Mouse (Mus musculus) thymus, postnatal 36 days (tissue): Measurements from ENCODE around the gene Mitf.

ENCODE experiments used
- DNase-seq, 2 experiments: peaks; one replicate each; pipeline ENCODE4 v3.0.0; 2022; ENCODE audit warnings: mixed read lengths in 2 of 2

The Mitf gene

DNA sequence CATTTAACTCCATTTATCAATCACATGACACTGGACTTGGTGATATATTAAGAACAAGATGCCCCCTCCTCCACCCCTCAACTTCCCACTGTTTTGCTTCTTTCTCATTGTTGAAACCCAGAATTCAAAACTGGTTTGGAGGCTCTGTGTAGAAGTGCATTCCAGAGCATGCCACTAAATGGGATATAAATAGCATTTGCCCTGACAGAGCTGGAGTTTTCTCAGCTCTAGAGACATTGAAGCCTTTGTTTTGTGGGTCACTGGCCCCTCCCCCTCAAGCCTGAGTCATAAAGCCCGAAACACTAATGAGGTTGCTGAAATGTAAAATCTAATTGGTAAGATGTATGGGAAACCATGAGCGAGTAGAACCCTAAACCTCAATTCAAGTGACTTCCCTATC is 76.6 kb downstream of the Mitf start:
- DNase-seq = no peak

DNA sequence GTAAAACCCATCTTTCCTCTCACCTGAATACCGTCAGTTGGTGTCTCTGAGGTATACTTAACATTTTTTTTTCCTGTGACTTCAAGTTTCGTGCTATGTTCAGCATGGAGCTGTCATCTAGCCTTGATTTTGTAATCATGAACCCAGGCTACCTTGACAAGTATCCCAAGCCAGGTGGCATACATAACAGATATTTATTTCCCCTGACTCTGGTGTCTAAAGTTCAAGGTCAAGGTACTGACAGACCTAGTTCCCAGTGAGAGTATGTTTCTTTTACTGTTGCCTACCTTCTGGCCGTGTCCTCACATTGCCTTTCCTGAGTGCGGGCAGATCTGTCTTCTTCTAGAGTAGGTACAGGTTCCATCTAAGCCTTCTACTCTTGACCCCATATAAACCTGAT is 78.1 kb downstream of the Mitf start:
- DNase-seq = no peak

DNA sequence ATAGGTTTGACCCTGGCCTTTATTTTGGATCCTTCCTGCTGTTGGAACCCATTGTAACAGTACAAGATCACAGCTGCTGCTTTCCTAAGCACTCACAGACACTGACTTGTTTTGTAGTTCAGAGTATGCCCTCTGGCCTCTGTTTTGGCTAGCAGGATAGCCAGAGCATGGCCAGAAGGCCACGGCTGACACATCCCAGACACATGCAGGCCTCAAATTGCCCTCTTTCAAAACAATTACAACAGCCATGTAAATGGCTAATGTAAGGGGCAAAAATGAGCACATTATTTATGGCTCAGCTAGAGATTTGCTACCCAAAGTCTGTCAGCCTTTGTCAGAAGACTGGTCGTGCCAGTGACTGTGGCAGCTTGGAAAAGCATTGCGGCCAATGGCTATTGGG is 78.8 kb downstream of the Mitf start:
- no peak for DNase-seq

DNA sequence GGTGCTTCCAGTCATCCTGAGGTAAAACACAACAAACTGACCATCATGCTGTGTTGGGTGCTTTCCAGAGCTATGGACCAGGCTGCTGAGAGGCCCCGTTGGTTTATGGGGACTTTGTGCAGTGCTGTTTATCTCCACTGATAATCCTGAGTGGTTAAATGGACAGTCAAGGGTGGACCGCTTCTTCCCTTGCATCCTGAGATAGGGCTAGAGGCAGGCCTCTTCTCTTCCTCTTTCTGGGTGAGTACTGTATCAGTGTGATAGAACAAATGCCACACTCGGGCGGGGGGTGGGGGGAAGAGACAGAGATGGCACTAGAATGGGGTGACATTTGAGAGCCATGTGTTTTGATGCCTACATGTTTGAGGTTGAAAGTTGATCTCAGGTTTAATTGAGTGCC is 81.0 kb downstream of the Mitf start:
- no peak for DNase-seq

DNA sequence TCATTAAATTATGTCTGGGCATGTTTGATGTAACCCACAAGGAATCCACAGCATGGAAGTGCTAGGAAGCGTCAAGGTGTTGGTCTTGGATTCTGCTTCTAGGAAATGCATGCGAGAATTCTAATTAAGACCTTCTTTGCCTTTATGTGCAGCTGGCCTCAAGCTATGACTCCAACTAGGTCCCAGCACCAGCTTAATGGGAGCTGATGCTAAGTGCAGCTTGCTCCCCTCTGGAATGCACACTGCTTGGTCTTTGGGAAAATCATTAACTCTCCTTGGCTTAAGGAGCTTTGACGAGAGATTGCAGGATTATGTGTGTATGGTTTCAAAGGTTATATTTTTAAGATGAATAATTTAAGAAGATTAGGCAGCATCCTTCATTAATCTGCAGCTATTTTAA is 81.7 kb downstream of the Mitf start:
- no peak for DNase-seq

DNA sequence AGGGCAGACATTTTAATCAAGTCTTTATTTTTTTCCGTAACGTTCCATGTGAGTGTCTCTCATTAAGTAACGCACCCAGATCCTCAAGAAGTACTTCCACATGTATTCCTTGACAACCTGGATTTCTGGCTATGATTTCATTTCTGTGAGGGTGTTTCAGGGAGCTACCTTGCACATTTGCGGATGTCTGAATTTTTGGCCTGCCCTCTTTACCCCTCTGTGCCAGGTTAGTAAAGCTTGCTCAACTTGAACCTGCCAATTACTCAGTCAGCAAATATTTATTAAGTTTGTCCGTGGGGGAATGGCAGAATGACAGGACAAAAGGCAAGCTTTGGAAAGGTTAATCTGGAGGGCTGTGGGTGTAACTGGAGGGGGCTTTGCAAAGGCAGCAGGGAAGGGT is 86.7 kb downstream of the Mitf start:
- DNase-seq = no peak

DNA sequence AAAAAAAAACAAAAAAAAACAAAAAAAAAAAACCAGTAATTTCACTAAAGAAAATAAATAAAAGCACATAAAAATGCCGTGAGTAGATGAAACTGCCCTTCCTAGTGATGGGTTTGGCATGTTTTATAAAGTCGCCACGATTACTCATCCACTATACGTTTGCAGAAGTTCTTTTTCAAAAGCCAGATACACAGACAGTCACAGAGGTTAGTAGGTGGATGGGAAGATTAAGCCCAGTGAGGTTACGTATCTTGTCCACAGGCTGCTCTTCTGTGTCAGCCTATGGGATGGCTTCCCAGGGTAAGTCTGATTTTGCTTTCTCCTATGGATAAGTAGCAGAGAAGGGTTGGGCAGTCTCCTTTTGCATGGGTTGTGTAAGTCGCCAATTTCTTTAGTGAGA is 90.3 kb downstream of the Mitf start:
- no peak for DNase-seq

DNA sequence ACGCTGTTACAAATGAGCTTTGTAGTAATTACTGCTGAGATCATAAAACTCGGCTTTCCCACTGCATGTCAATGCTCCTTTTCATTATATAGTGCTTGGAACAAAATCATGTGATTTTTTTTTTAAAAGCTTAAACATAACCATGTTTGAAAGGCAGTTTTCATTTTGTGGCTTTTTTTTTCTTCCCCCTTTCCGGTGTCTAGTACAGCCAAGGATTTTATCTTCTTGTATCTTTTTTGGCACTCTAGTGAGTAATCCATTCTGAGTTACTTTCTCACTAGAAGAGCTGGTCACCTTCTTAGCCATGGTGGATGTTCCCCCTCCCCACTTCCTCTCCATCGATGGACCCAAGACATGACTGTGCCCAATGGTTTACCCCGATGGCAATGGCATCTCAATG is 91.2 kb downstream of the Mitf start:
- no peak for DNase-seq

DNA sequence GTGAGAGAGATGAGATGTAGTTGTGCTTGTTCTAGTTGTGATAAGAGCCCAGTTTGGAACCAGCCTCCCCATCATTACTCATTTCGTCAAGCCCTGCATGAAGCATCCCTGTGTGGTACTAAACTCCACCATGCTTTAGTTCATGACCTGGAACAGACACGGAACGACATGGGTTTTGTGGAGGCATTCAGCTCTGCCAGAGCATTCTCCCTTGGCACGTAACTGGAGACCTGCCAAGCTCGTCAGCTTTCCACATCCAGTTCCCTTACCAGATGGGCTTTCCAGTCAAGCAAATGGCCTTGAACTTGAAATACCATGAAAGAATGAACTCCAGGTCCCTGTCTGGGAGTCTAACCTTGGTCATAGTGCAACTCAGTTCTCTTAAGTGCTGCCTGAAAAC is 94.7 kb downstream of the Mitf start:
- no peak for DNase-seq

DNA sequence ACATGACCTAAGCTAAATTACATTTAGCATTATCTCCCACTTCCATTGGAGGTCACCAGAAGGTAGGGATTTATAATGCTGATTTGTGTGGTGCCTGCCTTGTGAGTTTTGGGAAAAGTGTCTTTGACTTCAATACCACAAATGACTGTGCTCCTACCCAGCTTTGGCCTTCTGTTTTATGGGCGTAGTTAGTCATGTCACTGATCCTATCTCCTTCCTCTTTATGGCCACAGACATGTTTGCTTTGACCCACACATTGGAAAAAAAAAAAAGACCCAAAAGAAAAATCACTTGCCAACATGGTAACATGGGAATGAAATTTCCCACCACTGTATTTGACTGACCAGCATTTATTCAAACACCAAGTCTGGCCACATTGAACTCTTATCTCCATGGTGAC is 95.4 kb downstream of the Mitf start:
- DNase-seq = no peak

DNA sequence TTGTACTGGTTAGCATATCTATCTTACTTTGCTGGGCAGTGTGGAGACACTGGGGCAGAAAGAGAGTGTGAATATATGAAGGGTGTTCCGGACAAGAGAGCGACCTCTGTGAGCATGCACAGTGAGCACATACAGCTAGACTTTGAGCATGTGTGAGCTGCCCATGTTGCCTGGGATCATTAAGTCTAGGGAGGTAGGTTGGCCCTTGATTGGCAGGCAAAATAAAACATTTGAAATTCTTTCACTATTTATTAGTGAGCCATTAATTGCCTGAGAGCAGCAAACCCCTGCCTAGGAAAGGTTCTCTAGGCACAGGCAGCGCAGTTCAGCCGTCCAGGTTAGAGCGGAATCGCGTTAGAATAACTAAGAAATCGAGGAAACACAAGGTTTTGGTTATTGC is 107.9 kb downstream of the Mitf start:
- no peak for DNase-seq

DNA sequence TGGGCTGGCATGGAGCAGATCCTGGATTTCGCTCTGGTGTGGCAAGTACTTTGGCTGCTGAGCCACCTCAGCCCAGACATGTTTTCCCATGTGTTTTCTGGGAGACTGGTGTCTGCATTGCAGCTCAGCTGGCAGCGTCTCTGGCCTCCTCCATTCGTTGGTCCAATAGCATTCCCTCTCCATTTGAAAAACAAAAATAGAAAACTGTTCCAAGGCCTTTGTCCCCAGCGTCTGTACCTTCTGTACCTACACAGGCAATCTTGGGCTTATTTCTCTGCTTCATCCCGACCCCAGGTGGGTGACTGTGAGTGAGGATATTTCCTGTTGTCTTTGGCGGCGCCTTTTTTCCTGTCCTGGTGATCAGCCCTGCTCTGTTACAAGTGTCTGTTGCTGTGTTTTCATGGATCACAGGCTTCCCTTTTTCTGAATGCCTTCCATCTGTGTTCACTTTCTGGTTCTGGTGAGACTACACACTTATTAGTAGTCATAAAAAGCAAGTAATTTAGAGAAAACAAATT is 109.6 kb downstream of the Mitf start:
- no peak for DNase-seq

DNA sequence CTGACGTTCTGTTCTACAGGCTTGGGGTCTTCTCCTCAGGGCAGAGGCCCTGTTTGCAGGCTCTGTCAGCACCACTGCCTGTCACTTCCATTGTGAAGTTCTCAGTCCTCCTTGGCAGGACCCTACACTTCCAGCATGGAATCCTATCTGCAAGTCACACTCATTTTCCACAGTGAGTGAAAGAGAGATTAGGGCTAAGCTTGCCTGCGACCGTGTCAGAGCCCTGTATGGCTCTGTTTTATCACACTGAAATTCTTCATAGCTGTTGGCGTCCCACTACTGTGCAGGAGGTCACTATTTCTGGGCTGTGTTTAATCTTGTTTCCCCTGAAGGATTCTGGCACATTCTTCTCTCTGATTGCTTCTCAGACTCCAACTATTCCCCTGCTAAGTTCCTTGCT is 111.2 kb downstream of the Mitf start:
- no peak for DNase-seq

DNA sequence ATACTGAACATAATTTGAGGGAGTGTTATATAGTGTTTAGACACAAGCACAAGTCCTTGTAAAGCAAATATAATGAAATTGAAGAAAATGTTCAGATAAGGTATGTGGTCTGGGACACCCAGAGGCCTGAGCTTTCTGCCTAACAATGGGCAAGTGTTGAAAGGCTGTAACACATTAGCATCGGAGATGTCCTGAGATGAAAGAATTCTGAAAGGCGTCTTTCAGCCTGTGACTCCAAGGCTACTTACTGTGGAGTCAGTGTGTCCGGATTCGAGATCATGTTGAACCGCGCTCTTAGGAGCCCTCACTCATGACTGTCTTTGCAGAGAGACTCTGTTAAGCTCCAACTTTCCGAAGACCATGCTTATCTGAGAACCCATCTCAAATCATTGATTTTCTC is 111.6 kb downstream of the Mitf start:
- no peak for DNase-seq

DNA sequence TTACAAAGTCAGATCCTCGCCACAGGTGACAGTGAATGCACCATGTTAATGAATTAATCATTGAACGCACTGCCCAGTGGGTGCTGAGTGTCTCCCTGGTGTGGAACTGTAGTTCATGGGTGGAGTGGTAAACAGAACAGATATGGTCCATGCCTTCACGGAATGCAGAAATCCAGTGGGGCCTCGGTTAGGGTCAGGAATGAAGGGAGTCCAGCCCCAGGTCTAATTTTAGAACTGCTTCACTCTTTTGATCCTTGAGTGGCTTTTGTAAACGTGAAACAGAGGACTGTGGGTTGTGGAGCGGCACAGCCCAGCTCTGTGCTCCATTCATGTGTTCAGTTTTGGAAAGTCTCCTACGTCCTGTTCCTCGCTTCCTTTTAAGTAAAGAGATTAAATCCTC is 112.4 kb downstream of the Mitf start:
- no peak for DNase-seq

DNA sequence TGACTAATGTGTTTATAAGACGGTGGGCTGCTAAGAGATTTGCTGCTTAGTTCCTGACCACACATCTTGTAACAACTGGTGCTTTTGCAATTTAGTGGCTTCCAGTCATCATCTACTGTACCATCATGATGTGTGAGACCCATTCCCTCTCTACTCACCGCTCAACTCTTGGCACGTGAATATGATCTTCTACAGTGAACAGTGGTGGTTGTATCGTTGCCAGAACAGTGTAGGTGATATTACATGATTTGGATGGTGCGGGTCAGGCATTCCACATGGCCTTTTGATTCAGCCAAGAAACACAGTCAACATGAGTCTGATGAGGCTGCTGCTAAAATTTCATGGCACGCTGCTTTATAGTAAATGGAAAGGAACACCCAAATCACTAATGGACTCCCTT is 114.7 kb downstream of the Mitf start:
- DNase-seq = no peak

DNA sequence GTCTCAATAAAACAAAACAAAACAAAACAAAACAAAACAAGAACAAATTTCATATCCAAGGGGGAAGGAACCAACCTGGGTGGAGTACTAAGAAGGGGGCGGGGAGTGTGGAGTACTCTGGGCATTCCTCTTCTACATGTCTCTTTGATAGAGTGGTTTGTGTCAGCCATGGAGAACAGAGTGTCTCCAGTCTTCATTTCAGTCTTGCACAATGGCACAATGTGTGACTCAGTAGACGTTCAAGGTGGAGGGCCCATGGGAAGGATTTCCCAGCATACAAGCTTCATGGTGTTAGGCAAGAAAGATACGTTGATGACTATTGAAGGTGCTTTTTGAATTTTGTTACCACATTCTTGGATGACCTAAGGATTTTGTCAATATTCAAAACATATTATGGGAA is 117.4 kb downstream of the Mitf start:
- DNase-seq = no peak

DNA sequence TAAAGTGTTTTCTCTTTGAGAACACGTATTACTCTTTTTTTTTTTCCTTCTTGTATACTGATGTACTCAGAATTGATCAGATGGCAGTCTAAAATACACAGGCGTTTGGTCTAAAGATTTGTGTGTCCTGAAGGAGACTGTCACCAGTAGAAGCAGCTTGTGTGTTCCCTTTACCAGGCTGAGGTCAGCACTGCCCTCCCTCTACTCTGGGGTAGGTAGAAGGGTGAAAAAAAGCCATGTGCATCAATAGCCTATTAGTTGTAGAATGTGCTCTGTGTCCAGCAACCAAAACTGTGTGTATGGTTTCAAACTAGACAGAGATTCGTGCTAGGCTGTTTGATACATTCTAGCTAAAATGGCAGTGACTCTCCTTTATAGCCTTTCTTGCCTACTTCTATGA is 122.2 kb downstream of the Mitf start:
- no peak for DNase-seq

DNA sequence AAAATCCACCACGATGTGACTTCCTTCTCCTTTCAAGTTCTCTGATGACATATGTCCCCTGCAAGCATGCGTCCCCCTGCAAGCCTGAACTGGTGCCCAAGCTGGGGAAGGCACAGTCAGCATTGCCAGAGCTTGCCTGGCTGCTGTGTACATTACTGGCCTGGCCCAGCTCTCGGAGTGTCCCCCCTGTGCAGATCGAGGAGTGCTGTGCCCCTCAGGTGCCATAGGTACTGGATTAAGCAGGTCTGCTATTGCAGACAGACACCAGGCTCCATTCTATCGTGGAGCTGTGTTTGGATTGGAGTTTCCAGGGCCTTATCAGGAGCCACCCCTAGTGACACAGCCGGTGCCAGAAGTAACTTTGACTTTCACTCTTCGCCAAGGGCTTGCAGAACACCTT is 122.6 kb downstream of the Mitf start:
- DNase-seq = peak in 1 of 2 experiments; percentile 3

DNA sequence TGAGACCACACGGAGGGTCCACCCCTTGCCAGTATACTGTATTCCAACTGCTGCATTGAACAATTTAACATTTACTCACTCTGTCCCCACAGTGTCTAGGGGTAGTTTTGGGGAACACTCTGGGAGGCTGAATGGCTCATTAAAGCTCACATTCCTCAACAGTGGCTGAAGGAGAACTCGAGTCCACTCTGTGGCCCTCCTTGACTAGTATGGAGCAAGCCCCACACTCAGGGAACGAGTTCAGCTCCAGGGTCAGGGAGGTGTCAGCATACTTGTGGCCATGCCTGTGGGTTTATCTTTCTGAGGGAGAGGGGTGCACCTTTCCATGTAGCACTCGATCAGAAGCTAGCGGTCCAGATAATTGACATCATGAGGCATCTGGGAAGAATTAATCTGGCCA is 130.3 kb downstream of the Mitf start:
- no peak for DNase-seq

DNA sequence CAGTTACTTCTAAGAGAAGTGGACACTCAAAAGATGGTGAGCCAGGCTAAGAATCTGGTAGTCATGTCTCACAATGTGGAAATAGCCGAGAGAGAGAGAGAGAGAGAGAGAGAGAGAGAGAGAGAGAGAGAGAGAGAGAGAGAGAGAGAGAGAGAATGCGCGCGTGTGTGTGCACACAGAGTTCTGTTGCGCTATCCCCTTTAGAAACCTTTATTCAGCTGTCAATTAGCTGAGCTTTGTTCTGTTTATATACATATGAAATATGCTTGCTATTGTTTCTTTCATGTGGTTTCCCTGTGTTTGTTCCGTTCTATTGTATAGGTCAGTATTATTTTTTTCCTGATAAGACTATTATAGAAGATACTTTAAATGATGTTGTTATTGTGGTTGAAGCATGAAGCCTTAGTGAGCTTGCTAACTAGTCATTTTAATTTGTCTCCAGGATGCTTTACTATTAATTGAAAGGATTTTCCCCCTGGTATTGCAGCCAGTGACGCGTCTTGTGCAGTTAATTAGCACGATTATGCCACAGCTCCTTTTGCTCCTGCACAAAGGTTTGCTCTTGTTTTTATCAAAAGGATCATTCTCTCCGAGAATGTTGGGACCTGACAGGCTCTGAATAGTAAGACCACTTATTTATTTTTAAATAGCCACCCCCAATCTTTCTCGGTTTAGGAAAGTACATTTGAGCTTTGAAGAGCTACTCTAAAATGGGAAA is 131.2 kb downstream of the Mitf start:
- no peak for DNase-seq

DNA sequence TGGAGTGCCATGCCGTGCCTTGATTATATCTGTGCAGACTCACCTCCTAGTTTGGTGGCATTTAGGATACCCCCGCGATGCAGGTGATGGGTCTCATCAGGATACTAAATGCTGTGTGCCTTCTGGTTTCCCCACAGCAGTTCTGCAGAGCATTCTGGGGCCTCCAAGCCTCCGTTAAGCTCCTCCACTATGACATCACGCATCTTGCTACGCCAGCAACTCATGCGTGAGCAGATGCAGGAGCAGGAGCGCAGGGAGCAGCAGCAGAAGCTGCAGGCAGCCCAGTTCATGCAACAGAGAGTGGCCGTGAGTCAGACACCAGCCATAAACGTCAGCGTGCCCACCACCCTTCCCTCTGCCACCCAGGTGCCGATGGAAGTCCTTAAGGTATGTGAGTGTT is 134.1 kb downstream of the Mitf start:
- no peak for DNase-seq

DNA sequence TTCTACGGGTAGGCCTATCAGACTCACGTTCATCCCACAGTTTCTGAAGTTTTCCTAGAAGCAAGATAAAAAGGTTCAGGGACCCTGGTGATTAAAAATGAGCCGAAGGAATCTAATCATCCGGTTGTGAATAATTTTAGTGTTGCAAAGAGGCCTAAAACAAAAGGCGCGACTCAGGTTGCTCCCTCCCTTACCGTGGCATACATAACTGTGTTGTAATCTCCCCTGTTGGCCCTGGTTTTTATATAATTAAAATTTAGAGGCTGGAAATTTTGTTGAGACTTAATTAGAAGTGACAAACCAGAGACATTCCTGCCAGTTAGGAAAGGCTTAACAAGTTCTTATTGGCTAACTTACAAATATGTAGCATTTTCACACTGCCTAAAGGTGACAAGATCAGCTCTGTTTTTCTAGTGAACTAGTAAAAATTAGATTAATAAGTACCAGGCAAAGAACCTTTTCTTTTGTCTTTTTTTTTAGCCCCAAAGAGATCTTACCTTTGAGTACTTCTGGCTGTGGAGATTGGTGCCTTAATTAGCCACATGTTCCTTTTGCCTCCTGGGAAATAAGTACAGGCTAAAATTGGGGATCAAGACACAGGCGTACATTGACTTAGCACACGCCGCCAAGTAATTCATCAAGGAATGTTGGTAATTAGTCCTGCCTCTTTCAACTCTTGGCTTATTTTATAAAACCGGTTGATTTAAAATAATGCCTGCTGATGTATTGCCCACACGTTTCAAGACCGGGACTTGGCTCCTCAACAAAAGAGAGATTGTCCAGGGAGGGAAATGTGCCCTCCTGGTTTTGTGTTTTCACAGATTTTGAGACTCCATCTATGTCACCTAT is 143.4 kb downstream of the Mitf start:
- DNase-seq = no peak

DNA sequence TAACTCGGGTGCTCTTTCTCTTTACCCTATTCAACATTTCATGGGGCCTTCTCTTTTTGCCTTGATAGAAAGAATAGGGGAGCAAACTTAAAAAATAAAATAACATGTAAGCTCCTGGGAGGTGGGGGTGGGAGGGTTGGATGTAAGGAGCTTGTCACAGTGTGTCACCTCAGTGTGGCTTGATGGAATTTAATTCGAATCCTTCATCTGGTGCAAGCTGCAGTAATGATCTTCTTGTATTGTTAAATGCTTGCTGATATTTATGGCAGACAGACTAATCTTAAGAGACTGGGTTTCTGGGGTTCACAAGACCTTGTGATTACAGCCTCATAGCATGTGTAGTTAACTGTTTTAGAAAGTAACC is 144.0 kb downstream of the Mitf start:
- DNase-seq = no peak

DNA sequence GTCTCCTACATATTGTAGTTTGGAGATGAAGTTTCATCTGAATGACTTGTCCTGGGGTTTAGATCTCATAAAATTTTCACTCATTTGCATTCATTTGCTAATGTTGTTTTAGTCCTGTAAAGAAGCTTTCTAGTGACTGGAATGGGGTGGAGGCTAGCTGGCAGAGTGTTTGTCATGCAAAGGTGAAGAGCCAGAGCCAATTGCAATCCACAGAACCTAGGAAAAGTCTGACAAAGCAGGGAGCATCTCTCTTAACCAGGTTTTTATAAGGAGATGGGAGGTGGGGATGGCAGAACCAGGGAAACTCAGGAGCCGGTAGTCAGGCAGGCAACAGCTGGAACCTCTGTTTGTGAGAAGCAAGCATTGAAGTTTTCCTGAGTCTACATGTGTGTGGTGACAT is 144.9 kb downstream of the Mitf start:
- DNase-seq = no peak
